22 mouse cellular contexts compared by ENCODE assay signal in the genomic region with DNA sequence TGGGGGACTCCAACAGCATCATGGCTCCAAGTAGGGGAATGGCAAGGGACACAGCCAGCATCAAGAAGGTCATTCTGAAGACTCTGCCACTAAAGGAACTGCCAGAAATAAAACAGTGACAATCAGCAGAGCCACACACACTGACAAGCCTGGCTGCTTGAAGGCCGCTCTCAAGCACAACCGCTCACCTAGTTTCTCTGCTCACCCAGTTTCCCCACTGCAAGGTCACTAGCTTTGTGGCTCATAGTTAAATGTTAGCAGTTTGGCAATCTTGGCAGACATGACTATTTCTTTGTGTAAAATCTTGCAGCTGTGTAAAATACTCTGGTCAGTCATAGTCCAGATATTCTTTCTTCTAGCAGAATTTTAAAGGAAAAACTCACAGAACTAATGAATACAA. TPM values are rescaled to one million over a fixed set of nuclear protein-coding genes. Genes with fewer than 3 reads are reported as not detected.
DNase-seq lines count a peak whose midpoint lies in the region; ATAC-seq and TF ChIP-seq lines count a peak whose summit lies in the region.
"Had no signal": no experiment of that assay in that cellular context is flagged by ENCODE, and none has a peak within 500 bp of the region (broad histone marks: within the 10 kb centered on the region; RNA-seq: fewer than 3 reads in every experiment).

No protein-coding gene starts in this region.

- no peak overlapping the region for H3K9ac ChIP-seq in heart, adult 2 months (ENCODE audit: low read depth, low read length)
- no peak overlapping the region for H3K9ac ChIP-seq in kidney, embryonic 15.5 days
- H3K9ac ChIP-seq in hindbrain, embryonic 11.5 days (ENCODE audit: low read depth, low read length): no peak overlapping the region
- H3K9ac ChIP-seq: heart, embryonic 13.5 days; hindbrain, embryonic 14.5 days; midbrain, embryonic 13.5 days; neural tube, embryonic 13.5 days had no signal

- no peak for TF ChIP-seq CTCF in heart, adult 2 months (IDR thresholded peaks at IDR 0.05)

- no peak overlapping the region for H3K4me2 ChIP-seq in kidney, embryonic 15.5 days
- no peak overlapping the region for H3K4me2 ChIP-seq in hindbrain, embryonic 11.5 days (replicated peaks; ENCODE audit: low read depth, low read length)
- H3K4me2 ChIP-seq: heart, embryonic 13.5 days; hindbrain, embryonic 14.5 days; liver, embryonic 11.5 days; midbrain, embryonic 13.5 days; neural tube, embryonic 13.5 days had no signal

- H3K27me3 ChIP-seq in heart, adult 2 months (ENCODE audit: control insufficient read depth, insufficient read depth, low read length): no peaks in the 10 kb centered on the region
- H3K27me3 ChIP-seq in kidney, embryonic 15.5 days: no peaks in the 10 kb centered on the region
- no peaks in the 10 kb centered on the region for H3K27me3 ChIP-seq in hindbrain, embryonic 11.5 days (ENCODE audit: control insufficient read depth, insufficient read depth, low read length)
- H3K27me3 ChIP-seq: CH12.LX; heart, embryonic 13.5 days; midbrain, embryonic 13.5 days; neural tube, embryonic 13.5 days had no signal

- peak overlapping the region; percentile 72 for H3K27ac ChIP-seq in heart, adult 2 months
- no peak overlapping the region for H3K27ac ChIP-seq in kidney, embryonic 15.5 days
- no peak overlapping the region for H3K27ac ChIP-seq in hindbrain, embryonic 11.5 days (ENCODE audit: low read depth, low read length)
- H3K27ac ChIP-seq: heart, embryonic 13.5 days; hindbrain, embryonic 14.5 days; midbrain, embryonic 13.5 days; neural tube, embryonic 13.5 days had no signal

- H3K4me1 ChIP-seq in heart, adult 2 months (ENCODE audit: control insufficient read depth, insufficient read depth, low read length): no peaks in the 10 kb centered on the region; the same call in 1 of the 2 replicates
- no peaks in the 10 kb centered on the region for H3K4me1 ChIP-seq in kidney, embryonic 15.5 days
- H3K4me1 ChIP-seq in hindbrain, embryonic 11.5 days (replicated peaks; ENCODE audit: control insufficient read depth, insufficient read depth, low read length): no peaks in the 10 kb centered on the region
- H3K4me1 ChIP-seq: midbrain, embryonic 13.5 days; neural tube, embryonic 13.5 days had no signal

- TF ChIP-seq EP300 in heart, adult 2 months (IDR thresholded peaks at IDR 0.05; ENCODE audit: insufficient read depth, low read depth, low read length): no peak

- ATAC-seq in kidney, embryonic 15.5 days (replicated peaks; ENCODE audit: low FRiP score): no peak
- ATAC-seq in hindbrain, embryonic 11.5 days (ENCODE audit: low FRiP score): no peak
- ATAC-seq: midbrain, embryonic 13.5 days had no signal

- no peaks in the 10 kb centered on the region for H3K9me3 ChIP-seq in kidney, embryonic 15.5 days (replicated peaks)
- H3K9me3 ChIP-seq in hindbrain, embryonic 11.5 days (ENCODE audit: control insufficient read depth, low read length): no peaks in the 10 kb centered on the region
- H3K9me3 ChIP-seq: heart, embryonic 13.5 days; midbrain, embryonic 13.5 days; neural tube, embryonic 13.5 days had no signal

- no peak overlapping the region for H3K4me3 ChIP-seq in heart, adult 2 months
- no peak overlapping the region for H3K4me3 ChIP-seq in kidney, embryonic 15.5 days (replicated peaks)
- H3K4me3 ChIP-seq in hindbrain, embryonic 11.5 days (ENCODE audit: low read depth, low read length): no peak overlapping the region
- H3K4me3 ChIP-seq: heart, embryonic 13.5 days; midbrain, embryonic 13.5 days; neural tube, embryonic 13.5 days had no signal

- no peak for TF ChIP-seq POLR2A in heart, adult 2 months (IDR thresholded peaks at IDR 0.05; ENCODE audit: insufficient read depth, low read depth, low read length)

- intact Hi-C loops in heart, adult 2 months (cut with DNase I): loop anchor here (10.0 kb wide), 1 partner anchor 235 kb away; a partner anchor contains a TSS
- intact Hi-C loops in heart, postnatal 25 days (cut with DNase I): no loop called here

- H3K79me2 ChIP-seq in heart, adult 2 months (replicated peaks; ENCODE audit: control insufficient read depth, insufficient read depth, low read length): no peaks in the 10 kb centered on the region

- H3K36me3 ChIP-seq in heart, adult 2 months (ENCODE audit: control insufficient read depth, insufficient read depth, low read length): peaks cover 8% of the 10 kb centered on the region
- 0 out of 2 replicates have a peak, but pooled peaks cover 2% of the 10 kb centered on the region for H3K36me3 ChIP-seq in kidney, embryonic 15.5 days
- H3K36me3 ChIP-seq in hindbrain, embryonic 11.5 days (ENCODE audit: control insufficient read depth, insufficient read depth, low read length): no peaks in the 10 kb centered on the region

- WGBS in heart, adult 2 months: 65% methylated on average over 2 of the region's 2 CpGs
- WGBS in kidney, embryonic 15.5 days: 93% methylated on average over 2 of the region's 2 CpGs
- WGBS in hindbrain, embryonic 11.5 days: 96% methylated on average over 2 of the region's 2 CpGs

- peak in 1 of 2 experiments; percentile 24 for DNase-seq in heart, adult 2 months
- DNase-seq in heart, postnatal 25 days (ENCODE audit: low spot score): no peak
- peak; percentile 23 for DNase-seq in kidney, adult 18-20 months
- peak; percentile 66 for DNase-seq in adrenal gland, postnatal 14 days
- peak; percentile 13 for DNase-seq in kidney, postnatal 10 days
- DNase-seq in spleen, postnatal 36 days (ENCODE audit: low spot score in 2 of 2): no peak
- DNase-seq in hindbrain, embryonic 11.5 days (ENCODE audit: low spot score): no peak
- DNase-seq: cerebellum, adult 2 months; gastrocnemius, postnatal 10 days; layer of hippocampus, postnatal 36 days; left cerebral cortex, postnatal 4 days; lung, adult 18-20 months; lung, postnatal 14 days; right cerebral cortex, adult 18-20 months; thymus, postnatal 25 days had no signal

RNA-seq across cellular contexts. Expression of a gene that starts 8.1 kb away (rescaled TPM):
- total RNA-seq in heart, adult 2 months (2021): 10 to 100 TPM; 52.6 to 56.9 TPM
- 37.5 and 59.4 TPM in 2 replicates for polyA plus RNA-seq in heart, adult 2 months (2012; rRNA removed)
- 10 to 100 TPM; 52.0 to 55.7 TPM for total RNA-seq in heart, postnatal 25 days (2021)
- 46.0 and 47.6 TPM in 2 replicates for polyA plus RNA-seq in kidney, embryonic 15.5 days (2015; fragmentation: Nextera tagmentation; extraction: Ambion mirVana)
- total RNA-seq in adrenal gland, postnatal 14 days (2021): 161 and 180 TPM in 2 replicates
- polyA plus RNA-seq in hindbrain, embryonic 11.5 days (2014; fragmentation: Nextera tagmentation; extraction: Ambion mirVana): 40.3 and 42.6 TPM in 2 replicates

RNA-seq across cellular contexts. Expression of a gene that starts 30.0 kb away (rescaled TPM):
- total RNA-seq in heart, adult 2 months (2021): not detected
- 0.47 TPM in 1 of 2 replicates, not detected in the other for polyA plus RNA-seq in heart, adult 2 months (2012; rRNA removed)
- total RNA-seq in heart, postnatal 25 days (2021): not detected
- 0.21 and 0.28 TPM in 2 replicates for polyA plus RNA-seq in kidney, embryonic 15.5 days (2015; fragmentation: Nextera tagmentation; extraction: Ambion mirVana)
- 0.90 TPM in 1 of 2 replicates, not detected in the other for total RNA-seq in adrenal gland, postnatal 14 days (2021)
- polyA plus RNA-seq in hindbrain, embryonic 11.5 days (2014; fragmentation: Nextera tagmentation; extraction: Ambion mirVana): 0.15 and 0.23 TPM in 2 replicates
- total RNA-seq: gastrocnemius, postnatal 10 days; layer of hippocampus, postnatal 36 days; left cerebral cortex, postnatal 4 days had no signal
- polyA plus RNA-seq: cerebellum, adult 2 months had no signal

Comparison
In these comparisons a context has a peak if more than half of its experiments do, and no peak if none do; other contexts are left out.
1. DNase-seq: peak in kidney, adult 18-20 months (single experiment), adrenal gland, postnatal 14 days (single experiment) and kidney, postnatal 10 days (single experiment); none in heart, postnatal 25 days (single experiment), spleen, postnatal 36 days (0 of 2) and hindbrain, embryonic 11.5 days (single experiment).